Mouse (Mus musculus): Measurements from ENCODE around the gene Gba2. TPM values are rescaled to one million over a fixed set of nuclear protein-coding genes. Genes with fewer than 3 reads are reported as not detected.
"Not testable (repeated sequence)": the region's sequence is repeated elsewhere in the genome, so short reads cannot be mapped to it uniquely, and the experiment has no call there.

Gene Gba2
- 15.6 and 16.1 TPM in 2 replicates for polyA plus RNA-seq (2015; fragmentation: Nextera tagmentation; extraction: Ambion mirVana)

DNA sequence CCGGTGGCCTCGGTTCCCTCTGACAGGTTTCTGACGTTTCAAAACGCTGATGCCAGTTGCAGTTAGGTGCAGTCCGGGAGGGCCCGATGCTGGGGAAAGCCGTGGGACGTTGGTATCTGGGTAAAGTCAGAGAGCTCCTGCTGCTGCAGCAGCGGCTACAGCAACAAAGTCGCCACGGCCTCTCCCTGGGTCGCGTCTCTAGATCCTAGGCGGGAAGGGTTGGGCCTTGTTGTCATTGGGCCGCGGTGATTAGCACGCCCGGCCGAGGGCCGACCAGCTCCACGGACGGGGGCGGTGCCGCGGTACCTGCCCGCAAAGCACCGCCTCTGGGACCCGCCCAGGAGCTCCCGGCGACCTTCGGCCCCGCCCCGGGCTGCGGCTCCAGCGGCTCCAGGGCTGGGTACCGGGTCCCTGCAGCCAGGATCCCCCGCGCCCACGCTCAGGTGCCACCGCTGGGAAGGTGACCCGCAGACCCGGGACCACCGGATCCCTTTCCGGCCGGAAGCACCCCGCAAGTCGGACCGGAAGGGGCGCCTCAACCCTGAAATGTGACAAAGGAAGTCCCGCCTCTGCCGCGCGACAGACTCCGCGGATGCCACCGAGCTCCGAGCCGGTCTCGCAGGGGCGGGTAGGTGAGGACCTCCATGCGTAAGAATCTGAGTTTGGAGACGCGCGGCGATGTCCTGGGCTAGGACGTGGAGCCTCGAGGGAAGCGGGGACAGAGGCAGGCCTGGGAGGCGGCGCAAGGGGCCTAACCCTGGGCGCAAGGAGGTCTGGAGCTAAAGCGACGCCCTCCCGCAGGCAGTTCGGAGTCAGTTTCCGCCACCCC lies at the start of gene Gba2, which contains the start of gene Rgp1:
Gene Gba2, minus strand, starts transcription at position 498 of the 829 bp plus-strand sequence.
Gene Rgp1, plus strand, starts transcription at position 340 of the 829 bp plus-strand sequence.
- peaks cover 30% of the 10 kb centered on the region for H3K4me1 ChIP-seq
- peak within 1 kb of the TSS; percentile 89 for H3K27ac ChIP-seq
- no peaks in the 10 kb centered on the region for H3K27me3 ChIP-seq (replicated peaks)
- H3K4me3 ChIP-seq (replicated peaks): peak within 1 kb of the TSS; percentile 79
- no peaks in the 10 kb centered on the region for H3K9me3 ChIP-seq
- under 1% methylated on average over 76 of the region's 76 CpGs for WGBS
- peaks cover 31% of the 10 kb centered on the region for H3K36me3 ChIP-seq
- H3K9ac ChIP-seq: peak within 1 kb of the TSS; percentile 71
- H3K4me2 ChIP-seq: peak within 1 kb of the TSS; percentile 93
- peak; percentile 97 for ATAC-seq (ENCODE audit: insufficient read depth, low FRiP score, low read depth)

GRCm38 (mm10) chr4:43620146-43620778 lies 41.6 kb upstream of the Gba2 start:
- WGBS: 66% methylated on average over 4 of the region's 4 CpGs
- no peak for ATAC-seq (ENCODE audit: insufficient read depth, low FRiP score, low read depth)
- H3K36me3 ChIP-seq: no peaks in the 10 kb centered on the region

GRCm38 (mm10) chr4:43613060-43613730 lies 34.5 kb upstream of the Gba2 start:
- WGBS: 49% methylated on average over 3 of the region's 3 CpGs
- no peaks in the 10 kb centered on the region for H3K36me3 ChIP-seq

More at GRCm38 (mm10) chr4:43620146-43620778, 41.6 kb upstream of the Gba2 start:
- H3K9me3 ChIP-seq: peaks cover under 1% of the 10 kb centered on the region; the same call in 1 of the 2 replicates
- no peak overlapping the region for H3K9ac ChIP-seq
- no peaks in the 10 kb centered on the region for H3K4me1 ChIP-seq
- H3K4me2 ChIP-seq: no peak overlapping the region
- no peak overlapping the region for H3K4me3 ChIP-seq (replicated peaks)
- no peak overlapping the region for H3K27ac ChIP-seq
- H3K27me3 ChIP-seq (replicated peaks): no peaks in the 10 kb centered on the region

DNA sequence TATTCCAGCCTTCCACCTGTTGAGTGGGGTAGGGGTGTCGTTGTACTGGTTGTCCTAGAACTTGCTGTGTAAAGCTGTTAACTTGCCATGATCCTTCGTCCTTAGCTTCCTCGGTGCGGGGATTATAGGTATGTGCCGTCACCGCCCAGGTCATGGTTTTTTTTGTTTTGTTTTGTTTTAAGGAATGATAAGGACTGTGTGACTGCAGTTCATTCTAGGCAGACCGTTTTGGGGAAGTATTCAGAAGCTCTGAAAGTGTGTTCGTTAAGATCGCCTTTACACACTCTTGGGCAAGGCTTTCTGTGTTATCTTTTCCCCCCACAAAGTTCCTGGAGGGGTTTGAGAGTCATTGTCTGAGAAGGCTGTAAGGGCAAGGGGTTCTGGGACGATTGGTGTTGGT lies 33.9 kb upstream of the Gba2 start:
- H3K4me1 ChIP-seq: no peaks in the 10 kb centered on the region
- WGBS: 51% methylated on average over 10 of the region's 10 CpGs
- H3K4me3 ChIP-seq (replicated peaks): no peak overlapping the region
- H3K4me2 ChIP-seq: no peak overlapping the region
- H3K27ac ChIP-seq: no peak overlapping the region
- H3K27me3 ChIP-seq (replicated peaks): no peaks in the 10 kb centered on the region
- H3K36me3 ChIP-seq: no peaks in the 10 kb centered on the region
- ATAC-seq (ENCODE audit: insufficient read depth, low FRiP score, low read depth): no peak
- H3K9ac ChIP-seq: no peak overlapping the region
- no peaks in the 10 kb centered on the region for H3K9me3 ChIP-seq

More at GRCm38 (mm10) chr4:43613060-43613730, 34.5 kb upstream of the Gba2 start:
- H3K4me2 ChIP-seq: no peak overlapping the region
- no peak for ATAC-seq (ENCODE audit: insufficient read depth, low FRiP score, low read depth)
- H3K4me3 ChIP-seq (replicated peaks): no peak overlapping the region
- no peak overlapping the region for H3K9ac ChIP-seq
- no peaks in the 10 kb centered on the region for H3K4me1 ChIP-seq
- H3K27me3 ChIP-seq (replicated peaks): no peaks in the 10 kb centered on the region
- no peaks in the 10 kb centered on the region for H3K9me3 ChIP-seq
- H3K27ac ChIP-seq: no peak overlapping the region

DNA sequence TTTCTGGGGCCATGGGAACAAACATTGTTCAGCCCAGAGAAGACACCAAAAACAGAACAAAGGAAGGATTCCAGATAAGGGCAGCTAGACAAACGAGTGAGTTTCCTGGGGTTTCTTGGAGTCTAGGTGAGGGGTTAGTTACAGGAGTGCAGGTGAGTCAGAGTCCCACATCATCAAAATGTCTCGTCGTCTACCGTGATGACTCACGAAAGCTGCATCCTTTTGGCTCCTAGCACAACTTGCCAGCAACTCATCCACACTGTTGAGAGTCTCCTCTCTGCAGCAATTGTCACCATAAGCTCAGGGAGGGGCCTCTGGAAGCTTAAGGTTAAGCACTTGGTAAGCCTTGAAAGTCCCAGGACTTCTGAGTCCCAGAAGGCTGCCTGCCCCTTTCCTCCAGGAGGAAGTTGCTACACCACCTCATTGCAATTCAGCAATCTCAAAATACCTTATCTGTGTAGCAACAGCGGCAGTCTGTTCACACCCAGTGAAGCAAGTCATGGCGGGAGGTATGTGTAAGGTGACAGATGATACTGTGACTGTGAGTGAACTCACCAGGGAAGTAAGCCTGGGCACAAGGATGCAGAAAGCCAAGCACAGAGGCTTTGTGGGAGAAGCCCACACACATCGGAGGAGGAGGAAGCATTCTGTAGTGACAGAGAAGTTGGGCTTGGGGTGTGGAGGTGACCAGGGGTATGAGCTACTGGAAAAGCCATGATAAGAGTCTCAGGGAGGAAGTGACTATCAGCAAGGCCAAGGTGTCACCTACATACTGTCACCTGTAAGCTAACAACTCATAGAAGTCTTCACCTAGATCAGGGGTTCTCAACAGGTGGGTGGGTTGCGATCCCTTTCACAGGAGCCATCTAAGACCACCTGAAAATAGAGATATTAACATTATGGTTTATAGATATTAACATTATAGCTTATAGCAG lies 26.3 kb upstream of the Gba2 start:
- Histone ChIP-seq H3K27me3 (replicated peaks) (no peaks in the 10 kb centered on the region), H3K9me3 (no peaks in the 10 kb centered on the region), H3K36me3 (no peaks in the 10 kb centered on the region), H3K9ac (no peak overlapping the region), H3K4me3 (replicated peaks) (no peak overlapping the region), H3K4me1 (no peaks in the 10 kb centered on the region), H3K27ac (no peak overlapping the region), H3K4me2 (no peak overlapping the region)
- peak; percentile 87 for ATAC-seq (ENCODE audit: insufficient read depth, low FRiP score, low read depth)
- WGBS: 62% methylated on average over 9 of the region's 9 CpGs

DNA sequence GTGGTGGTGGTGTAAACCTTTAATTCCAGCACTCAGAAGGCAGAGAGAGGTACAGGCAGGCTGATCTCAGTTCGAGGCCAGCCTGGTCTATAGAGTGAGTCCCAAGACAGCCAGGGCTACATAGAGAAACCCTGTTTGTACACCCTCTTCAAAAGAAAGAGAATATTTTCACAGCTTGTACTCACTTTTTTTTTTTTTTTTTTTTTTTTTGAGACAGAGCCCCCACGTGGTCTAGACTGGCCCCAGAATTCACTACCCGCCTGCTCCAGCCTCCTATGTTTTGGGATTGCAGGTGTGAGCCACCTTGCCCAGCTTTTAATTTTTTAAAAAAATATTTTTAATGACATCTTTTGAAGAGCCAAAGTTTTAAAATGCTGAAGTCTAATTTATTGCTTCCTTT lies 25.4 kb upstream of the Gba2 start:
- Histone ChIP-seq H3K4me2 (no peak overlapping the region), H3K4me3 (replicated peaks) (no peak overlapping the region), H3K9me3 (no peaks in the 10 kb centered on the region), H3K27me3 (replicated peaks) (no peaks in the 10 kb centered on the region), H3K9ac (no peak overlapping the region), H3K4me1 (no peaks in the 10 kb centered on the region), H3K27ac (no peak overlapping the region), H3K36me3 (no peaks in the 10 kb centered on the region)
- 75% methylated on average over 3 of the region's 3 CpGs for WGBS
- ATAC-seq (ENCODE audit: insufficient read depth, low FRiP score, low read depth): no peak

DNA sequence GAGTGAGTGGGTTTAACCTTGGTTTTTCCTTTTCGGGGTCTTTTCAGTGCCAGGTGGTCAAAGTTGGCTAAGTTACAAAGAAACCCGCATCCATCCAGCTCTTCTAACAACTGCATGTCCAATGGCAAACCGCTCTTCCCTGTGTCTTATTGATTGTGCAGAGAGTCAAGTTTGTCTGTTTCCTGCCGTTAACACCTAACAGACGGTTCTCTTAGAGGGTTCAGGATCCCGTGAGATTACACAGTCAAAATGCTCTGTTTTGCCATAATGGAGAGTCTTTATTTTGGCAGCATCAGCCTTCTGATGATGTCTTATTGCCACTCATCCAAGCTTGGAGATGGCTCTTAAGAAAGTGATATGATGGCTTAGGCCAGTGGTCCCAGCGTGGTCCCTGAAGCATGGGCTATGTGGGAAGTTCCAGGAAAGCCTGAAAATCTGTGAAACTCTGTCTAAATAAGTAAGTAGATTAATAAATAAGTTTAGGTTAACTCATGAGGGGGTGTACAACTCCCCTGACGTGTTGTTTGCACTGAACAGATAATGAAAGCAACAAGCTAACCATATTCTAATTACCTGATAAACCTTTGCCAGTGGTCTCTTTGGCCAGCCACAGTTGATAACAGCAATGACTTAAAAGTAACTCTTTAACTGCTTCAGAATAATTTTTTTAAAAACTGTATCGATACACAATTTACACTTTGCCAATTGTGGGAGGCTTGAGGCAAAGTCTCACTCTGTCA lies 21.7 kb upstream of the Gba2 start:
- H3K9me3 ChIP-seq: no peaks in the 10 kb centered on the region
- H3K4me3 ChIP-seq (replicated peaks): no peak overlapping the region
- 74% methylated on average over 9 of the region's 9 CpGs for WGBS
- no peaks in the 10 kb centered on the region for H3K27me3 ChIP-seq (replicated peaks)
- H3K4me2 ChIP-seq: no peak overlapping the region
- H3K9ac ChIP-seq: no peak overlapping the region
- H3K36me3 ChIP-seq: no peaks in the 10 kb centered on the region
- H3K27ac ChIP-seq: no peak overlapping the region
- H3K4me1 ChIP-seq: no peaks in the 10 kb centered on the region
- no peak for ATAC-seq (ENCODE audit: insufficient read depth, low FRiP score, low read depth)

DNA sequence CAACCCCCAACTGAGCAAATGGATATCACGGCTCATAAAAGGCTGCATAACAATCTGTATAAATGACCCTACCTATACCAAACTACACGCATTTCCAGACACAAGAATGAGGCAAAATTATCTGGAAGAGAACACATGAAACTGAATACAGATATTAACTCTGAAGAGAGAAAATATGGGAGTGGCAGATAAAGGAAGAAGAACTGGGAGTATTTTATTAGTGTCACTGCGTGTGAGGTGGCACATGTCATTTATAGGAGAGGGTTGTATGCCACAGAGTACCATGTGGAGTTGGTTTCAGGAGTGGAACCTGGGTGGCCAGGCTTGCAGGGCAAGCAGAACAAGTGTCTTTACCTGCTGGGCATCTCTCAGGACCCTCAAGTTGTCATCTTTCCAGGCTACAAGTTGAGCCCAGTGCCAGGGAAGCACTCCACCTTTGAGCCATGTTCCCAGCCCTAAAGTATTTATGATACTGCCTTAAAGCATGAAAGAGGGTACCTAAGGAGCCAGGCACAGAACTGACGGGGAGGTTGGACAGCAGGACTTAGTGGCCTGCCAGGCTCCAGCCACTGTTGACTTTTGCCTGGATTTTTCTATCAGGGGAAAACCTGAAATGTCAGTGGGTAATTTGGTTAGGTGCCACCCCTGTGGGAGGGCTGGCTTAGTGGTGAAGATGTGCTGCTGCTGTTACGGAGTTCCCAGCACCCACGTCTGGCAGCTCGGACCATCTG lies 20.1 kb upstream of the Gba2 start:
- 79% methylated on average over 7 of the region's 7 CpGs for WGBS
- no peak overlapping the region for H3K9ac ChIP-seq
- no peaks in the 10 kb centered on the region for H3K9me3 ChIP-seq
- no peak overlapping the region for H3K4me3 ChIP-seq (replicated peaks)
- no peaks in the 10 kb centered on the region for H3K27me3 ChIP-seq (replicated peaks)
- H3K4me2 ChIP-seq: no peak overlapping the region
- H3K4me1 ChIP-seq: no peaks in the 10 kb centered on the region
- H3K27ac ChIP-seq: no peak overlapping the region
- H3K36me3 ChIP-seq: no peaks in the 10 kb centered on the region
- ATAC-seq (ENCODE audit: insufficient read depth, low FRiP score, low read depth): no peak

DNA sequence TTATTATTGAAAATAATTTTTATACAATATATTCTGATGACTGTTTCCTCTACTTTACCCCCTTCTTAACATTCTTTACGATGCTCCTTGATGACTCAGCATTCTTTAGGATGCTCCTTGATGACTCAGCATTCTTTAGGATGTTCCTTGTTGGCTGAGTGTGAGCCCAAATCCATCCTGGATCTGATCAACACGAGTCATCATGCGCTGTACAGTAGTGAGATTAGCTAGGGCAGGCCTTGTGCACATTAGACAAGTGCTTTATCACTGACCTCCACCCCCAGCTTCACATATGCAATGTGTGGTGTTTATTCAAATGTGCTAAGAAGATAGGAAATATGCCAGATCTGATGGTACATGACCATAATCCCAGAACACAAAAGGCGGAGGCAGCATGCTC lies 19.5 kb upstream of the Gba2 start:
- Histone ChIP-seq H3K27ac (no peak overlapping the region), H3K4me2 (no peak overlapping the region), H3K9ac (no peak overlapping the region), H3K36me3 (no peaks in the 10 kb centered on the region), H3K27me3 (replicated peaks) (no peaks in the 10 kb centered on the region), H3K9me3 (no peaks in the 10 kb centered on the region), H3K4me3 (replicated peaks) (no peak overlapping the region), H3K4me1 (no peaks in the 10 kb centered on the region)
- peak; percentile 87; the same call in 1 of the 2 replicates for ATAC-seq (ENCODE audit: insufficient read depth, low FRiP score, low read depth)
- WGBS: 70% methylated on average over 4 of the region's 4 CpGs

GRCm38 (mm10) chr4:43596597-43596996 lies 17.9 kb upstream of the Gba2 start:
- not testable (repeated sequence) for H3K4me3 ChIP-seq (replicated peaks)

More at GRCm38 (mm10) chr4:43596597-43596996, 17.9 kb upstream of the Gba2 start:
- not testable (repeated sequence) for H3K4me2 ChIP-seq; H3K27me3 ChIP-seq (replicated peaks); H3K9me3 ChIP-seq; ATAC-seq (ENCODE audit: insufficient read depth, low FRiP score, low read depth); H3K36me3 ChIP-seq; H3K4me1 ChIP-seq; H3K9ac ChIP-seq; H3K27ac ChIP-seq
- 84% methylated on average over 2 of the region's 2 CpGs for WGBS
